Mouse (Mus musculus) myocyte (in vitro differentiated cells): ENCODE results near the gene Cavin2.

Experiments
- CEBPB ChIP-seq: IDR thresholded peaks from 2 replicates; pipeline ENCODE4 v1.6.1; 2011; ENCODE audit warnings: mild to moderate bottlenecking, moderate library complexity; ENCODE audit not compliant: poor library complexity, insufficient read depth, severe bottlenecking
- E2F4 ChIP-seq: IDR thresholded peaks from one replicate; pipeline ENCODE4 v1.6.1; 2011; ENCODE audit warnings: mild to moderate bottlenecking, control low read depth, moderate library complexity; ENCODE audit not compliant: insufficient read depth
- MAX ChIP-seq: IDR thresholded peaks from one replicate; pipeline ENCODE4 v1.6.1; 2011; ENCODE audit warnings: low read depth, mild to moderate bottlenecking, control low read depth
- MYOD1 ChIP-seq, 3 experiments: IDR thresholded peaks; one replicate each; pipeline ENCODE4 v1.6.1; 2011; ENCODE audit warnings: control low read depth in 2 of 3, low read depth in 2 of 3, mild to moderate bottlenecking in 2 of 3, moderate library complexity in 1 of 3; ENCODE audit not compliant: insufficient read length in 2 of 3, control insufficient read depth in 1 of 3
- MYOG ChIP-seq, 3 experiments: IDR thresholded peaks; one replicate each; pipeline ENCODE4 v1.6.1; 2011; ENCODE audit warnings: control low read depth in 2 of 3, low read depth in 2 of 3, mild to moderate bottlenecking in 2 of 3; ENCODE audit not compliant: insufficient read length in 2 of 3, control insufficient read depth in 1 of 3, insufficient read depth in 1 of 3
- POLR2A ChIP-seq: IDR thresholded peaks from one replicate; pipeline ENCODE4 v1.6.1; 2011; ENCODE audit warnings: low read depth, mild to moderate bottlenecking, control low read depth, moderate library complexity; ENCODE audit not compliant: insufficient read length
- POLR2AphosphoS2 ChIP-seq: IDR thresholded peaks from one replicate; pipeline ENCODE4 v1.6.1; 2011; ENCODE audit warnings: low read depth, control low read depth; ENCODE audit not compliant: insufficient read length
- REST ChIP-seq: IDR thresholded peaks from one replicate; pipeline ENCODE4 v1.6.1; 2011; ENCODE audit warnings: mild to moderate bottlenecking, control low read depth, moderate library complexity; ENCODE audit not compliant: insufficient read depth, insufficient read length
- SRF ChIP-seq: IDR thresholded peaks from one replicate; pipeline ENCODE4 v1.6.1; 2011; ENCODE audit warnings: low read depth; ENCODE audit not compliant: control insufficient read depth, insufficient read length
- TCF12 ChIP-seq: IDR thresholded peaks from one replicate; pipeline ENCODE4 v1.6.1; 2011; ENCODE audit warnings: mild to moderate bottlenecking, control low read depth; ENCODE audit not compliant: poor library complexity, insufficient read depth, severe bottlenecking
- TCF3 ChIP-seq: IDR thresholded peaks from one replicate; pipeline ENCODE4 v1.6.1; 2011; ENCODE audit warnings: low read depth, control low read depth; ENCODE audit not compliant: insufficient read length
- USF1 ChIP-seq: IDR thresholded peaks from one replicate; pipeline ENCODE4 v1.6.1; 2011; ENCODE audit warnings: low read depth, mild to moderate bottlenecking, control low read depth, moderate library complexity

DNA sequence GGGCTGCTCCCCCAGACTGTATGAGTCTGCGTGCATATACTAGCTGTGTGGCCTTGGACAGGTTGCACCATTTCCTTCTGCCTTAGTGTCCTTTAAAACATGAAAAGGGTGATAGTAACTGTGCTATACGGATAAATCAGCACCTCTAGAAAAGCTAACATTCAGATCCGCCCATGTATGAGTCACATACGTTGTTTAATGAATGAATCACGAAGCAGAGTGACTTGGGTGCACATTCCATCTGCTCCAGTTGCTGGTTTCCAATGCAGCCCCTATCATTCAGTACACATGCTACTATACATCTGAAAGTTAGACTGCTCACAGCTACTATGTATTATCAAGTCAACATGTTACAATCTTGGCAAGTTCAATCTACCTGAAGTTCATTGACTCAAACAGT, 38.6 kb upstream of the Cavin2 start:
- TF ChIP-seq USF1 (no peak), POLR2AphosphoS2 (no peak), SRF (no peak), POLR2A (no peak), REST (no peak), CEBPB (no peak), MAX (no peak), E2F4 (no peak), TCF12 (no peak), MYOG (IDR thresholded peaks at IDR 0.05; ENCODE audit: control insufficient read depth in 1 of 3, insufficient read depth in 1 of 3, insufficient read length in 2 of 3, low read depth in 2 of 3) (no peak), MYOD1 (IDR thresholded peaks at IDR 0.05; ENCODE audit: control insufficient read depth in 1 of 3, insufficient read length in 2 of 3, low read depth in 2 of 3) (no peak), TCF3 (no peak)
